Mouse (Mus musculus) embryonic facial prominence, embryonic 13.5 days (tissue): Measurements from ENCODE around the gene Camta1. TPM values are rescaled to one million over a fixed set of nuclear protein-coding genes. Genes with fewer than 3 reads are reported as not detected.

Source experiments
- ATAC-seq: fragments of 200-750 bp; cut with Nextera tagmentation; 2 replicates; pipeline ENCODE4 v1.8.0; 2017; ENCODE audit warnings: low read depth; ENCODE audit not compliant: insufficient number of reproducible peaks, insufficient read depth, low FRiP score, low TSS enrichment
- H3K27ac ChIP-seq: fragments of 300-500 bp; sonication (generic); 2 replicates; pipeline ENCODE4 v1.5.1; 2015; ENCODE audit warnings: moderate library complexity, mild to moderate bottlenecking, inconsistent platforms
- H3K27me3 ChIP-seq: fragments of 300-500 bp; sonication (generic); 2 replicates; pipeline ENCODE4 v1.6.1; 2015; ENCODE audit warnings: mild to moderate bottlenecking, inconsistent platforms
- H3K36me3 ChIP-seq: fragments of 300-500 bp; sonication (generic); 2 replicates; pipeline ENCODE4 v1.6.1; 2015; ENCODE audit warnings: mild to moderate bottlenecking, inconsistent platforms
- H3K4me1 ChIP-seq: fragments of 300-500 bp; sonication (generic); 2 replicates; pipeline ENCODE4 v1.6.1; 2015; ENCODE audit warnings: inconsistent platforms
- H3K4me2 ChIP-seq: fragments of 300-500 bp; sonication (generic); 2 replicates; pipeline ENCODE4 v1.6.1; 2015; ENCODE audit warnings: moderate library complexity, mild to moderate bottlenecking, inconsistent platforms
- H3K4me3 ChIP-seq: fragments of 300-500 bp; sonication (generic); 2 replicates; pipeline ENCODE4 v1.5.1; 2015; ENCODE audit warnings: mild to moderate bottlenecking, inconsistent platforms
- H3K9ac ChIP-seq: fragments of 300-500 bp; sonication (generic); 2 replicates; pipeline ENCODE4 v1.6.1; 2015; ENCODE audit warnings: mild to moderate bottlenecking, inconsistent platforms
- H3K9me3 ChIP-seq: fragments of 300-500 bp; sonication (generic); 2 replicates; pipeline ENCODE4 v1.6.1; 2016; ENCODE audit warnings: inconsistent platforms
- WGBS: fragments of 180-500 bp; shearing (Covaris S2); methylation state at CpG from one replicate; pipeline ENCODE4 v1.1.7; 2015; ENCODE audit warnings: mixed read lengths; 5-methylcytosine and 5-hydroxymethylcytosine counted together
- polyA plus RNA-seq: library from polyadenylated mRNA; unstranded; fragments of >200 nt; fragmentation: Nextera tagmentation; extraction: Ambion mirVana; gene quantifications from 2 replicates; pipeline ENCODE4 v1.2.1, GENCODE M21; 2015

Camta1 gene
- polyA plus RNA-seq, 1 experiment from 2014 or later, result 106 TPM

GRCm38 (mm10) chr4:150978156-150978910 lies 883.3 kb downstream of the Camta1 start:
- Histone ChIP-seq H3K27ac (no peak overlapping the region), H3K27me3 (no peaks in the 10 kb centered on the region), H3K4me3 (no peak overlapping the region), H3K9me3 (no peaks in the 10 kb centered on the region), H3K9ac (no peak overlapping the region), H3K4me1 (0 out of 2 replicates have a peak, but pooled peaks cover 3% of the 10 kb centered on the region), H3K4me2 (no peak overlapping the region), H3K36me3 (no peaks in the 10 kb centered on the region)
- WGBS, result 86% methylated on average over 21 of the region's 21 CpGs
- ATAC-seq, result no peak

- WGBS, result 35% methylated on average over 1 of the region's 1 CpGs
- Histone ChIP-seq H3K36me3 (no peaks in the 10 kb centered on the region), H3K4me1 (0 out of 2 replicates have a peak, but pooled peaks cover 3% of the 10 kb centered on the region), H3K9ac (no peak overlapping the region), H3K9me3 (no peaks in the 10 kb centered on the region), H3K4me3 (no peak overlapping the region), H3K27me3 (no peaks in the 10 kb centered on the region), H3K27ac (no peak overlapping the region), H3K4me2 (no peak overlapping the region)
- ATAC-seq, result no peak
Measured at GRCm38 (mm10) chr4:150975145-150975544, 886.5 kb downstream of the Camta1 start.

- 81% methylated on average over 8 of the region's 8 CpGs for WGBS
- Histone ChIP-seq H3K4me1 (0 out of 2 replicates have a peak, but pooled peaks cover 3% of the 10 kb centered on the region), H3K36me3 (no peaks in the 10 kb centered on the region), H3K4me3 (no peak overlapping the region), H3K27ac (no peak overlapping the region), H3K27me3 (no peaks in the 10 kb centered on the region), H3K9ac (no peak overlapping the region), H3K4me2 (no peak overlapping the region), H3K9me3 (no peaks in the 10 kb centered on the region)
- no peak for ATAC-seq
Measured at GRCm38 (mm10) chr4:150973264-150973663, 888.4 kb downstream of the Camta1 start.

GRCm38 (mm10) chr4:150968956-150969355 lies 892.7 kb downstream of the Camta1 start:
- H3K4me1 ChIP-seq, result peaks cover 5% of the 10 kb centered on the region
- H3K9me3 ChIP-seq, result no peaks in the 10 kb centered on the region
- 87% methylated on average over 8 of the region's 8 CpGs for WGBS
- no peaks in the 10 kb centered on the region for H3K27me3 ChIP-seq
- no peaks in the 10 kb centered on the region for H3K36me3 ChIP-seq
- no peak overlapping the region for H3K4me2 ChIP-seq
- no peak for ATAC-seq
- no peak overlapping the region for H3K27ac ChIP-seq
- H3K4me3 ChIP-seq, result no peak overlapping the region
- H3K9ac ChIP-seq, result no peak overlapping the region

GRCm38 (mm10) chr4:150966556-150966955 lies 895.1 kb downstream of the Camta1 start:
- H3K9ac ChIP-seq, result no peak overlapping the region
- H3K36me3 ChIP-seq, result no peaks in the 10 kb centered on the region
- no peak overlapping the region for H3K4me2 ChIP-seq
- no peaks in the 10 kb centered on the region for H3K9me3 ChIP-seq
- no peaks in the 10 kb centered on the region for H3K27me3 ChIP-seq
- H3K27ac ChIP-seq, result no peak overlapping the region
- ATAC-seq, result no peak
- H3K4me1 ChIP-seq, result peaks cover 5% of the 10 kb centered on the region
- 14% methylated on average over 7 of the region's 7 CpGs for WGBS
- no peak overlapping the region for H3K4me3 ChIP-seq

- no peak overlapping the region for H3K27ac ChIP-seq
- H3K4me2 ChIP-seq, result no peak overlapping the region
- WGBS, result 72% methylated on average over 11 of the region's 11 CpGs
- ATAC-seq, result no peak
- no peak overlapping the region for H3K9ac ChIP-seq
- H3K36me3 ChIP-seq, result no peaks in the 10 kb centered on the region
- peaks cover 5% of the 10 kb centered on the region for H3K4me1 ChIP-seq
- no peaks in the 10 kb centered on the region for H3K27me3 ChIP-seq
- H3K9me3 ChIP-seq, result no peaks in the 10 kb centered on the region
- H3K4me3 ChIP-seq, result no peak overlapping the region
Measured at GRCm38 (mm10) chr4:150965555-150965951, 896.1 kb downstream of the Camta1 start.

- Histone ChIP-seq H3K27ac (no peak overlapping the region), H3K9me3 (no peaks in the 10 kb centered on the region), H3K27me3 (no peaks in the 10 kb centered on the region), H3K9ac (no peak overlapping the region), H3K36me3 (no peaks in the 10 kb centered on the region), H3K4me2 (peak overlapping the region; percentile 48), H3K4me3 (peak overlapping the region; percentile 19; the same call in 1 of the 2 replicates), H3K4me1 (peaks cover 5% of the 10 kb centered on the region)
- 17% methylated on average over 25 of the region's 25 CpGs for WGBS
- ATAC-seq, result no peak
Measured at GRCm38 (mm10) chr4:150964635-150965554, 896.8 kb downstream of the Camta1 start.

- H3K4me1 ChIP-seq, result peaks cover 5% of the 10 kb centered on the region
- H3K36me3 ChIP-seq, result no peaks in the 10 kb centered on the region
- ATAC-seq, result no peak
- no peak overlapping the region for H3K4me3 ChIP-seq
- H3K4me2 ChIP-seq, result no peak overlapping the region
- H3K9me3 ChIP-seq, result no peaks in the 10 kb centered on the region
- no peaks in the 10 kb centered on the region for H3K27me3 ChIP-seq
- no peak overlapping the region for H3K9ac ChIP-seq
- no peak overlapping the region for H3K27ac ChIP-seq
- WGBS, result 70% methylated on average over 2 of the region's 2 CpGs
Measured at GRCm38 (mm10) chr4:150963711-150964110, 898.0 kb downstream of the Camta1 start.

- 67% methylated on average over 6 of the region's 6 CpGs for WGBS
- no peaks in the 10 kb centered on the region for H3K27me3 ChIP-seq
- peaks cover 5% of the 10 kb centered on the region for H3K4me1 ChIP-seq
- no peak overlapping the region for H3K4me2 ChIP-seq
- no peak overlapping the region for H3K4me3 ChIP-seq
- H3K9me3 ChIP-seq, result no peaks in the 10 kb centered on the region
- no peaks in the 10 kb centered on the region for H3K36me3 ChIP-seq
- H3K9ac ChIP-seq, result no peak overlapping the region
- no peak for ATAC-seq
- no peak overlapping the region for H3K27ac ChIP-seq
Measured at GRCm38 (mm10) chr4:150962231-150962630, 899.4 kb downstream of the Camta1 start.

- Histone ChIP-seq H3K27me3 (no peaks in the 10 kb centered on the region), H3K9me3 (no peaks in the 10 kb centered on the region), H3K4me2 (no peak overlapping the region), H3K4me3 (no peak overlapping the region), H3K36me3 (no peaks in the 10 kb centered on the region), H3K9ac (no peak overlapping the region), H3K4me1 (0 out of 2 replicates have a peak, but pooled peaks cover 8% of the 10 kb centered on the region), H3K27ac (no peak overlapping the region)
- 69% methylated on average over 7 of the region's 7 CpGs for WGBS
- no peak for ATAC-seq
Measured at GRCm38 (mm10) chr4:150958536-150958935, 903.1 kb downstream of the Camta1 start.

- Histone ChIP-seq H3K4me2 (no peak overlapping the region), H3K9me3 (no peaks in the 10 kb centered on the region), H3K27ac (no peak overlapping the region), H3K27me3 (no peaks in the 10 kb centered on the region), H3K9ac (no peak overlapping the region), H3K4me3 (no peak overlapping the region), H3K36me3 (no peaks in the 10 kb centered on the region), H3K4me1 (0 out of 2 replicates have a peak, but pooled peaks cover 8% of the 10 kb centered on the region)
- WGBS, result 33% methylated on average over 1 of the region's 1 CpGs
- no peak for ATAC-seq
Measured at GRCm38 (mm10) chr4:150957106-150957458, 904.6 kb downstream of the Camta1 start.
